Mouse (Mus musculus): Measurements from ENCODE around the gene Gpr4. TPM values are rescaled to one million over a fixed set of nuclear protein-coding genes. Genes with fewer than 3 reads are reported as not detected.
A peak's percentile ranks its signal among the peaks of the same experiment; 100 is the strongest.

The Gpr4 gene
- 1.8 and 2.3 TPM in 2 replicates for polyA plus RNA-seq (2015; fragmentation: Nextera tagmentation; extraction: Ambion mirVana)

DNA sequence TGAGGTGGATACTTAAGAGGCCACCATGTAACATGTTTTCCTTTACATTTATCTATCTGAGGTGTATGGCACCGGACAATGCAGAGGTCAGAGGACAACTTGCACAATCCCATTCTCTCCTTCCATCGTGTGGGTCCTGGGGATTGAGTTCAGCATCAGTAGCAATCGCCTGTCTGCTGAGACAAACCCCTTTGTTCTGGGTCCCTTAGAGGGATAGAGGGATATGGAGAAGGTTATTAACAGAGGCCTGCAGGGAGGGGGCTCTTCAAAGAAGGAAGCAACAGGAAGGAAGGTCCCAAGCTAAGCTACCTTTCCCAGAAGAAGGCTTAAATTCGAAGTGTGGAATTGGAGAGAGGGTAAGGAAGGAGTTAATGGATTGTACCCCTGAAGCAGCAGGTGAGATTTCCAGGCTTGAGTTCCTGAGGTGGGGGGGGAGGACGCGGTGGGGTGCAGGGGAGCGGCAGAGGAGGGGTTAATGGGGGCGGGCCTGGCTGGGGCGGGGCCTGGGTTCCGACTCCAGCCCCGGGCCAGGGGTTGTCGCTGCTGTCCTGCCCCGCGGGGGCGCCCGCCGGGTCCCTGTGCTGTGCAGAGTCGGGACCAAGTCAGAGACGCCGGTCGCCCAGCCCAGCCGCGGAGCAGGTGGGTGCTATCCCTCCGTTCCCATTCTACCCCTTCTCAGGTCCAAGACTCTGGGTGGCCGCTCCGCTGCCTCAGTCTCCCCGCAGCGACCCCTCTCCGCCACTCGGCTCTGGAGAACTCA is at the start of gene Gpr4:
Gene Gpr4, plus strand, starts transcription at position 543 of the 760 bp plus-strand sequence.
- 2% methylated on average over 24 of the region's 30 CpGs for WGBS
- peak; percentile 39; the same call in 1 of the 2 replicates for ATAC-seq (ENCODE audit: low FRiP score)
- peaks cover 27% of the 10 kb centered on the region for H3K27me3 ChIP-seq

DNA sequence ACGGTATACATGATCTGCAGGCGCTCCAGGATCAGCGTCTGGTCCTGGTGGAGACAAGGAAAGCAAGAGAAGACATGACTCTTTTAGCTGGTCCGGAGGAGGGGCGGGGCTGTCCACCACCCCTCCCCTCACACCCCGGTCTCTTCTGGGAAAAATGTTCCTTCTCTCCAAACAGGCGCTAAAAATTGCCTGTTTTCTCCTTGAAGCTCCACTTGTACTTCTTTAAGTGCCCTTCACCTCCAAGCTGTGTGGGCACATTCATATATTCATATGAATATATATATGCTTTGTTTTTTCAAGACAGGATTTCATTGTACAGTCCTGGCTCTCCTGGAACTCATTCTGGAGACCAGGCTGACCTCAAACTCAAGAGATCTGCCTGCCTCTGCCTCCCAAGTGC is 49.4 kb upstream of the Gpr4 start:
- H3K4me2 ChIP-seq, result no peak overlapping the region
- H3K27me3 ChIP-seq, result peaks cover 66% of the 10 kb centered on the region
- no peaks in the 10 kb centered on the region for H3K36me3 ChIP-seq
- no peaks in the 10 kb centered on the region for H3K9me3 ChIP-seq
- no peak overlapping the region for H3K27ac ChIP-seq
- WGBS, result 88% methylated on average over 7 of the region's 7 CpGs
- no peak for ATAC-seq (ENCODE audit: low FRiP score)
- H3K4me1 ChIP-seq (replicated peaks), result peaks cover 43% of the 10 kb centered on the region
- no peak overlapping the region for H3K4me3 ChIP-seq
- no peak overlapping the region; the same call in 1 of the 2 replicates for H3K9ac ChIP-seq

More for the DNA sequence above, at the start of gene Gpr4:
- Histone ChIP-seq H3K9me3 (no peaks in the 10 kb centered on the region), H3K4me3 (peak within 1 kb of the TSS; percentile 46), H3K4me1 (replicated peaks) (peaks cover 16% of the 10 kb centered on the region), H3K36me3 (peaks cover under 1% of the 10 kb centered on the region; the same call in 1 of the 2 replicates), H3K9ac (peak within 1 kb of the TSS; percentile 68), H3K4me2 (peak within 1 kb of the TSS; percentile 73), H3K27ac (no peak within 1 kb of the TSS)

DNA sequence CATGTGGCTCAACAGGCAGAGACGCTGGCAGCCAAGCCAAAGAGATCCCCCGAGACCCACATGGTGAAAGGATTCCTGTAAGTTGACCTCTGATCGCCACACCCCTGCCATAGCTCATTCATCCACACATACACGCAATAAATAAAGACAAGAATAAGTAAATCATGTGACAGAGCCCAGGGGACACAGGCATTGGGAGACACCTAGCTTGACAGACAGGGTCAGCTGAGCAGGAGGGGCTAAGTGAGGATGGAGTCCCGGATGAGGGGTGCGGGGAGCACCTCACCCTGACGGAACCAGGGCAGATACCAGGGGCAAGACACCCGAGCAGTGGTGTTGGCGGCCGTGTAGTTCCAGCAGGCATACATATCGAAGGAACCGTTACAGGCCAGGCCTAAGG is 48.6 kb upstream of the Gpr4 start:
- WGBS, result 24% methylated on average over 12 of the region's 12 CpGs
- Histone ChIP-seq H3K4me2 (no peak overlapping the region), H3K27me3 (peaks cover 62% of the 10 kb centered on the region)

DNA sequence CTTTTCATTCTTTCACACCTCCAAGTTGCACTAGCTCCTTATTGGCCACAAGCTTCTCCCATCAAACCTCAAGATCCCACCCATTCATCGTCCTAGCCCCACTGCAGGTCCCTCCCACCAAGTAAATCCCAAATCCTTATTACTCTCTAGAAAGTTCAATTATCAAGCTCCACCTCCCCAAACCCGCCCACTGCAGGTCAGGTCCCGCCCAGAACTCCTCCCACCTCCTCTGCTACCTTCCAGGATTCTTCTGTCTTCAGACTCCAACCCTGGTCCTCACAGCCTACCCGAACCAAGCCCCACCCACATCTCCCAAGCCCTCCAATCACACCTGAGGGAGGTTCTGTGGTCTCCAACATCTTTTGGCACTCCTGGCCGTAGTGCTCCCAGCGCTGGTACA is 48.1 kb upstream of the Gpr4 start:
- Histone ChIP-seq H3K9ac (no peak overlapping the region), H3K4me3 (no peak overlapping the region), H3K27ac (no peak overlapping the region), H3K4me1 (replicated peaks) (peaks cover 42% of the 10 kb centered on the region), H3K9me3 (no peaks in the 10 kb centered on the region), H3K36me3 (no peaks in the 10 kb centered on the region), H3K4me2 (peak overlapping the region; percentile 30; the same call in 1 of the 2 replicates), H3K27me3 (peaks cover 59% of the 10 kb centered on the region)
- ATAC-seq (ENCODE audit: low FRiP score), result 0 out of 2 replicates have a peak, but pooled peaks have one; percentile 8
- 3% methylated on average over 6 of the region's 6 CpGs for WGBS

More for the DNA sequence above, 48.6 kb upstream of the Gpr4 start:
- H3K9me3 ChIP-seq, result no peaks in the 10 kb centered on the region
- H3K27ac ChIP-seq, result no peak overlapping the region
- H3K36me3 ChIP-seq, result no peaks in the 10 kb centered on the region
- ATAC-seq (ENCODE audit: low FRiP score), result no peak
- no peak overlapping the region for H3K4me3 ChIP-seq
- 0 out of 2 replicates have a peak overlapping the region, but pooled peaks have one; percentile 35 for H3K9ac ChIP-seq
- H3K4me1 ChIP-seq (replicated peaks), result peaks cover 42% of the 10 kb centered on the region

DNA sequence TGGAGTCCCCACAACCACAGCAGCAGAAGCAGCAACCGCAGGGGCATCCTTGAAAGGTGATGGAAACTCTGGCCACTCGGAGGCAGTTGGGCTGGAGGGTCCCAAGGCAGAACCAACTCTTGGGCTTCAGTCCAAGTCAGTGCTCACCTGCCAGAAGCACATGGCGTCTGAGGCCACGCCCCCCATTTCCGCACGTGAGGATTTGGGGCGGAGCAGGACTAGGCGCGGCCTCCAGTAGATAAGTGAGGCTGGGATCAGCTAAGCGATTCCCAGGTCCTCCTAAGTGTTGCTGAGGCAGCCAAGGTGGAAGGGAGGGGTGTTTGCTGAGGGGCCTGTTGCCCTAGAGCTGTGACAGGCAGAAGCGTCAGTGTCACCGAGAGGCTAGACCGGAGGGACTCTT is 47.4 kb upstream of the Gpr4 start:
- 3% methylated on average over 13 of the region's 13 CpGs for WGBS

DNA sequence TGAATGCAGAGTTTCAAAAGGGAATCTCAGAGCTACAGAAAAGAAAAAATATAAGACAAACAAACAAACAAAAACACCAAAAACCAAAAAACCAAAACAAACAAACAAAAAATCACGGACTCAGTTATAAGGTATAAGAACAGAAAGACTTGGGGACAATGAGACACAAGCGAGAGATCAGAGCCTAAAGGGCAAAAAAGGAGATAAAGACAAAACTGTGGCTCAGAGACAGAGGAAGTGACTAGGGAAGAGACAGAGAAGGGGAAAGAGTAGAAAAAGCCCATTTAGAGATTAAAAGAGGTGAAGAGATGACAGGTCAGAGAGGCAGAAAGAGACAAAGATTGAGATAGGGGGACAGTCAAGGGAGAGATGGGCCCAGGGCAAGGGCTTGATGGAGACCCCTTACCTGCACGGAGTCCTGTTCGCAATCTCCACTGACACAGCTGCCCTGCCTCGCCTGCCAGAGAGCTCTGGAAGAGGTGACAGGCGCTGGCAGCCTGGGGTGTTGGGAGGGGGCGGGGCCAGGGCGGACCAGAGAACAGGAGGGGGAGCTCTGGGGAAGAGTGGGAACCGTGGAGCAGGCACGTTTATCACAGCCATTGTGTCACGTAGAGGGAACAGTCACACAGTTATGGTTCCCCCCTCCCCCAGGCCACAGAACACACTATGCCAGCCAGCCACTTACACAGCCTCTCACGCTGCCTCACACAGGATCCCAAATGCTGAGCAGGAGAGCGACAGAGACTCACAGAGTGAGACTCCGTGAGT is 46.5 kb upstream of the Gpr4 start, which contains the start of gene Gipr:
Gene Gipr, minus strand, starts transcription at position 472 of the 768 bp plus-strand sequence.
- peak within 1 kb of the TSS; percentile 38 for H3K4me2 ChIP-seq
- peak within 1 kb of the TSS; percentile 35; the same call in 1 of the 2 replicates for H3K27ac ChIP-seq
- H3K36me3 ChIP-seq, result no peaks in the 10 kb centered on the region
- peaks cover 34% of the 10 kb centered on the region for H3K4me1 ChIP-seq (replicated peaks)
- H3K9ac ChIP-seq, result peak within 1 kb of the TSS; percentile 15
- peaks cover 52% of the 10 kb centered on the region for H3K27me3 ChIP-seq
- ATAC-seq (ENCODE audit: low FRiP score), result no peak
- whole genome bisulfite sequencing, result 10% methylated on average over 14 of the region's 14 CpGs
- no peaks in the 10 kb centered on the region for H3K9me3 ChIP-seq
- H3K4me3 ChIP-seq, result no peak within 1 kb of the TSS; the same call in 1 of the 2 replicates

More for the DNA sequence above, 47.4 kb upstream of the Gpr4 start:
- no peak for ATAC-seq (ENCODE audit: low FRiP score)
- H3K4me1 ChIP-seq (replicated peaks), result peaks cover 37% of the 10 kb centered on the region
- no peak overlapping the region for H3K27ac ChIP-seq
- H3K9me3 ChIP-seq, result no peaks in the 10 kb centered on the region
- H3K4me2 ChIP-seq, result peak overlapping the region; percentile 30; the same call in 1 of the 2 replicates
- no peaks in the 10 kb centered on the region for H3K36me3 ChIP-seq
- no peak overlapping the region for H3K4me3 ChIP-seq
- H3K9ac ChIP-seq, result peak overlapping the region; percentile 15; the same call in 1 of the 2 replicates
- peaks cover 57% of the 10 kb centered on the region for H3K27me3 ChIP-seq

DNA sequence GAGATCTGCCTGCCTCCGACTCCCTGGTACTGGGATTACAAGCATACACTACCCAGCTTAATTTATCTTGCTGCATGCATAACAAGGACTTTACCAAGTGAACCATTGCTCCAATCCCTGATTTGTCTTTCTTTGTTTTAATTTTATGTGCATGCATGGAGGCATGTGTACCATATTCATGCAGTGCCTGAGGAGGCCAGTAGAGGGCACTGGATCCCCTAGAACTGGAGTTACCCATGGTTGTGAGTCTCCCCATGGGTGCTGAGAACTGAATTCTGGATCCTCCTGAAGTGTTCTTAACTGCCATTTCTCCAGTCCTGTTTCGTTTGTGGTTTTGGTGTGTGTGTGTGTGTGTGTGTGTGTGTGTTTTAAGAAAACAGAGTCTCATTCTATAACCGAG is 45.3 kb upstream of the Gpr4 start:
- Histone ChIP-seq H3K9ac (no peak overlapping the region), H3K9me3 (no peaks in the 10 kb centered on the region), H3K36me3 (no peaks in the 10 kb centered on the region), H3K4me1 (replicated peaks) (peaks cover 39% of the 10 kb centered on the region), H3K27ac (no peak overlapping the region), H3K4me2 (no peak overlapping the region), H3K27me3 (peaks cover 50% of the 10 kb centered on the region), H3K4me3 (no peak overlapping the region)
- ATAC-seq (ENCODE audit: low FRiP score), result no peak
- 85% methylated on average over 3 of the region's 3 CpGs for WGBS

DNA sequence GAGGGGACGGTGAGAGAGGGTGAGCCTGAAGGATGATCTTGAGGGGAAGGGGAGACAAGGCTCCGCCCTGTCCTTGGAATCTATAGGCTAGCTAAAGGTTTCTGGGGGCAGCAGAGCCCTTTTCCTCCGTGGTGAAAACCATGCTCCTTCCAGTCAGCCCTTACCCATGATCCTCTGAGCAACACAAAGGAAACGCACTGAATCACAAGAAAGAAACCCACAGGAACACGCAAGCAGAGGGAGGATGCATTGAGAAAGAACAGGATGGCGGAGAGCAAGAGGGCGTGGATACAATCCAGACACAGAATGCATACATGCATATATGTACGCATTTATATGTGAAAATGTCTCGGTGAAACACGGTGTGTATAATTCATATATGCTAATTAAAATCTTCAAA is 42.8 kb upstream of the Gpr4 start:
- whole genome bisulfite sequencing, result 58% methylated on average over 10 of the region's 10 CpGs
- H3K9me3 ChIP-seq, result no peaks in the 10 kb centered on the region
- peaks cover 35% of the 10 kb centered on the region for H3K27me3 ChIP-seq
- H3K36me3 ChIP-seq, result no peaks in the 10 kb centered on the region
- H3K4me3 ChIP-seq, result no peak overlapping the region
- H3K9ac ChIP-seq, result peak overlapping the region; percentile 14; the same call in 1 of the 2 replicates
- H3K4me1 ChIP-seq (replicated peaks), result peaks cover 43% of the 10 kb centered on the region
- no peak overlapping the region for H3K27ac ChIP-seq
- ATAC-seq (ENCODE audit: low FRiP score), result no peak
- no peak overlapping the region for H3K4me2 ChIP-seq

DNA sequence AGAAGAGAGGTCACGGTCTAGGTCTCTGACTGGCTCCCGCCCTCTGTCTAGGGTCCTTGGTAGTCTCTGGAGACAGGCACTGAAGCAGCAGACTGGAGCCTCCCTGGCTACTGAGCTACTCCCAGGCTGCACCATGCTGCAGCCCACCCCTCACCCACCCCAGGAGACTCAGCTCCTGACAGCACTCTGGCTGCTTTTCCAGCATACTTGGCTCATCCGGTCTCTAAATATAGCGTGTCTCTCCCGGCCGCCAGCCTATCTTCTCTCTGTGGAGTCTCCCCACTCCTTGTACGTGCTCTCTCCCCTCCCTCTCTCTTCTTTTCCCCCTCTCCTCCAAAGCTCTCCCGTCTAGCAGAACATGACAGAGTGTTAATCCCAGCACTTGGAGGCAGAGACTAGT is 42.2 kb upstream of the Gpr4 start:
- Histone ChIP-seq H3K4me2 (no peak overlapping the region), H3K4me1 (replicated peaks) (peaks cover 37% of the 10 kb centered on the region), H3K36me3 (no peaks in the 10 kb centered on the region), H3K9me3 (no peaks in the 10 kb centered on the region), H3K9ac (peak overlapping the region; percentile 14), H3K27me3 (peaks cover 29% of the 10 kb centered on the region), H3K4me3 (no peak overlapping the region), H3K27ac (no peak overlapping the region)
- no peak for ATAC-seq (ENCODE audit: low FRiP score)
- WGBS, result 59% methylated on average over 8 of the region's 8 CpGs

DNA sequence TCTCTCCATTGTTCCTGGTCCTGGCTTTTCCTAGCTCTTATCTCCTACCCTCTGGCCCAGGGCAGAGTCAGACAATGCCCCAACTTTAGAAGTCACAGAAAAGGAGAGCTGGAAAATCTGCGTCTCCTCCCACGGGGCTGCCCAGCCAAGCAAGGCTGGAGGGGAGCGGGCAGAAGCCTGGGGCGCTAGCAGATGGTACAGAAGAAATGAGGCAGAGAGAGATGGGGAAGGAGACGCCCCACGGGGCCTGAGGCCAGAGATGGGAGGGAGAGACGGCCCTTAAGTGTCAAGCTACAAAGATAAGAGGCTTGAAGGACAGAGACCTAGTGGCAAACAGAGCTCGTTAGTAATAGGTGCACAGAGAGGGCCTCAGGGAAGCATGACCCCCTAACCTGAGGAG is 40.5 kb upstream of the Gpr4 start:
- H3K4me2 ChIP-seq, result no peak overlapping the region
- no peaks in the 10 kb centered on the region for H3K36me3 ChIP-seq
- H3K27ac ChIP-seq, result peak overlapping the region; percentile 14
- WGBS, result 44% methylated on average over 8 of the region's 8 CpGs
- H3K27me3 ChIP-seq, result peaks cover 24% of the 10 kb centered on the region
- H3K4me3 ChIP-seq, result no peak overlapping the region
- 0 out of 2 replicates have a peak overlapping the region, but pooled peaks have one; percentile 26 for H3K9ac ChIP-seq
- no peaks in the 10 kb centered on the region for H3K9me3 ChIP-seq
- no peak for ATAC-seq (ENCODE audit: low FRiP score)
- H3K4me1 ChIP-seq (replicated peaks), result peaks cover 26% of the 10 kb centered on the region

DNA sequence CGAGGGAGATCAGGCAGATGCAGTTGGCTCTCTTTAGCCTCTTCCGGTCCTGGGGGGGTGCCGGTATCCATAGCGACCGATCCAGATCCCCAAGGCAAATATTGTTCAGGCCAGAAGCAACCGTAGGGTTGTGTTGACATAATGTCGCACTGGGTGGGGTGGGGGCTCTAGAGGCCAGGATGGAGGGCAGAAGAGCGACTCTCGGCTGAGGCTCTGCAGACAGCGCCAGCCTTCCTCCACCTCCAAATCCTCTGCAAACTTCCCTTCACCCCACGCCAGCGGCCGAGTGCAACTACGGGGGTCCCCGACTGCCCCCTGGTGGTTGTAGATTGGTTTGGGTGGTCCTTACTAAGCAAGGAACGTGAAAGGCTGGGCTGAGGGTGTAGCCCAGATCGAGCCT is 39.5 kb upstream of the Gpr4 start:
- Histone ChIP-seq H3K36me3 (no peaks in the 10 kb centered on the region), H3K27me3 (peaks cover 35% of the 10 kb centered on the region), H3K4me2 (peak overlapping the region; percentile 51), H3K9ac (0 out of 2 replicates have a peak overlapping the region, but pooled peaks have one; percentile 9), H3K9me3 (no peaks in the 10 kb centered on the region), H3K4me3 (peak overlapping the region; percentile 23), H3K4me1 (replicated peaks) (peaks cover 36% of the 10 kb centered on the region), H3K27ac (peak overlapping the region; percentile 14)
- WGBS, result 2% methylated on average over 17 of the region's 17 CpGs
- no peak for ATAC-seq (ENCODE audit: low FRiP score)

All from hindbrain, embryonic 13.5 days (tissue).